Mouse (Mus musculus) kidney, adult 18-20 months (tissue): Measurements from ENCODE around the gene Slco1a1.
"Not testable (repeated sequence)": the region's sequence is repeated elsewhere in the genome, so short reads cannot be mapped to it uniquely, and the experiment has no call there.

Source experiments
- DNase-seq: peaks from one replicate; pipeline ENCODE4 v3.0.0; 2021

Gene Slco1a1

DNA sequence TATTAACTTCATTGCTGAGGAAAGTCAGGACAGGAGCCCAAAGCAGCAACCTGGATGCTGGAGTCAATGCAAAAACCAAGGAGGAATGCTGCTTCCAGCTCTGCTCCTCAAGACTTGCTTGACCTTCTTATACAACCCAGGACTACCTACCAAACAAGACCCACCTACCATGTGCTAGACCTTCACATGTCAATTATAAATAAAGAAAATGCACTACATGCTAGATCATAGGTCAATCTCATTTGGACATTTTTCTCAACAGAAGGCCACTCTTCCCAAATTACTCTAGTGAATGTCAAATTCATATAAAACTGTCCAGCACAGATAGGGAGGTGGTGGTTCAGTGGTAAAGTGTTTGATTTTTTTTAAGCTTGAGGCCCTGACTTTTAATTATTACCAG lies at the start of gene Slco1a1:
Gene Slco1a1, minus strand, starts transcription at position 101 of the 400 bp plus-strand sequence.
- DNase-seq: no peak

DNA sequence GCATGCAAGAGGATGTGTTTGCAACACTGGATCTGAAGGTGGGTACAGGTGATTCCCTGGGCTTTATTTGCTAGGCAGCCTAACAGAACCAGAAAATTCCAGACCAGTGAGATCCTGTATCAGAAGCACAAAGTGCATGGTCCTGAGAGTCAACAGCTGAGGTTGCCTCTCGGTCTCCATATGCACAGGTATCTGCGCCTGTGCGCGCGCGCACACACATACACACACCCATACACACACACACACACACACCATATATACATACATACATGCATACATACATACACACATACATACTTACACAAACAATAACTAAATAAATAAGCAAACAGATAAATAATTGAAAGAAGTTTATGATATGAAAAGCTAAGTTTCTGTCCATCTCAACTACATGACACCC lies 40.0 kb upstream of the Slco1a1 start:
- DNase-seq: no peak

DNA sequence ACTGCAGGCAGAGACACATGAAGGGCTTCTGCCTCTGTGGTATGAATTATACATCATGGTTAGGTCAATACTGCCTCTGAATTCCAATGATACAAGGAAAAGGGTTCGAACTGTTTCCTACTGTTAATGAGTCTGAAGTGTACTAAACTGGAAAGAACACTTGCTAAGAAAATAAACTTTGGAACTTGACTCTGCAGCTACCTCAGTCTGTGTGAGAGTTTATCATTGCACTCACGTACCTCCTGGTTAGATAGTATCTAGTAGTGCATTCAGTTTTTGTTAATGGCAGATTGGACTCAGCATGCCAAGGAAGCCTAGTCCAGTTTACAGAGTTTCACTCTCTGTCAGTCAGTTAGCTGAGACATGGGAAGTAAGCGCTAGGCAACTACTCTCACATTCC lies 37.9 kb upstream of the Slco1a1 start:
- no peak for DNase-seq

DNA sequence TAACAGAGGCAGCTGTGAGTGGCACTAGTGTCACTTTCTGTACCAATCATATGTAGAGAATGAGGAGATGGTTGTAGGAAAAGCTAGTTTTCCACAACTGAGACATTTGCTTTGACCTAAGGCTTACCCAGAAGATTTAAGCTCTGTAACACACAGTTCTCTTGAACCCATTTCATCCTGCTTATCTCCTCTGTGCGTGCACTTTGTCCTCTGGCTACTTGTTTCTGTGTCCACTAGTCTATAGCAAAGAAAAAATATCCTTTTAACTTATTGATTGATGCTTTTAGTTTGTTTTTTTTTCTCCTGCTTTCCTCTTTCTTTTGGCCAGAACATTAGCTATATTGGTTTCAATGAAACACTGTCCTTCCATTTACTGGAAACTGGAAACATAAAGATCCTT lies 15.7 kb upstream of the Slco1a1 start:
- no peak for DNase-seq

DNA sequence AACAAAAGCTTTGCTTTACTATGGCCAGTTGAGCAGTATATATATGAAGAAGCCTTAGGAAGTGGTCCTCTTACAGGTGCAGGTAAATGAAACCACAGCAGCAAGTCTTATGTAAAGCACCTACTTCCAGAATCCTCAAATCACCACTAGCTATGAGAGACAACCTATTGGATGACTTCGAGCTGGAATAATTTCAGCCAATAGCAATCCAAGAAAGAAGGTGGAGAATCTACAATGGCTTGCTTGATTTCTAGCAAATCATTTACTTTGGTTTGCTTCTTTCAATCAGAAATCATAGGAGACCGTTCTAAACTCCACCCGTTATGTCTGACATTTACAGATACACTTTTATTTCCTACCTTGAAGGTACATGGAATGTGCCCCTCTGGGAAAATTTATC lies 15.1 kb upstream of the Slco1a1 start:
- DNase-seq: no peak

DNA sequence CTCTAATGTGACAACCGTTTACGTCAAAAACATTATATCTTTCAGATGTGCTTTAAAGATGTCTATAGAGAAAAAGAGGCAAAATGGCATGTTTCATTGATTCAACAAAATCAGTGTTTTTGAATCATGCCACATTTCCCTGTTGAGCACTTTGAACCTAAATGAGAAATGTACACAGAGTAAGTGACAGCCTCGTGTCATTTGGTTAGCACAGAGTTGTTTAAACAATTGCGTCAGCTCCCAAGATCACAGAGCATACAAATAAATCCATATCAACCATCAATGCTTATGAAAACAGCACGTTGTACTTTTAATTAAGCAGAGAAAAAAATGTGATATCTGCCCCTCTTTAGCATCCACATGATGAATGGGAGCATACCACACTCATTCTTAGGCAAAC lies 13.7 kb upstream of the Slco1a1 start:
- no peak for DNase-seq

- no peak for DNase-seq
These were observed 6.3 kb downstream of the Slco1a1 start for GRCm38 (mm10) chr6:141940451-141940850.

- no peak for DNase-seq
These were observed 48.6 kb downstream of the Slco1a1 start for GRCm38 (mm10) chr6:141898197-141898596.

- DNase-seq: no peak
These were observed 57.0 kb downstream of the Slco1a1 start for GRCm38 (mm10) chr6:141889723-141890122.

GRCm38 (mm10) chr6:141888248-141888647 lies 58.5 kb downstream of the Slco1a1 start:
- no peak for DNase-seq

- no peak for DNase-seq
These were observed 64.2 kb downstream of the Slco1a1 start for GRCm38 (mm10) chr6:141882581-141882980.

DNA sequence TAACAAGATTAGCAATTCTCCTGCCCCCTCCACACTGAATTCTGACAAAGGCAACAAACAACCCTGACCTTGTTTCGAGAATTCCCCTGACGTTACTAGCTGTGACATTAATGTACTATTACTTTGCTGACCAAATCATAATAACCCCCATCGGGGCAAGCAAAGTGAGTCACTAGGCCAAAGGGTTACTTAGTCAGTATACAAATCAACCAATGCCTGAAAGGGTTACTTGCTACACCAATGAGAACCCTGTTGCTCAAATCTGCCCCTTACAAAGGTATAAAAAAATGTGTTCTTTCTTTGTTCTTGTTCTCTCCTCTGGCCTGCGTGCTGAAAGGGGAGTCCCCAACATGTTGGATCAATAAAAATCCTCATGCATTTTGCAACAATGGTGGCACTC lies 71.0 kb downstream of the Slco1a1 start:
- not testable (repeated sequence) for DNase-seq

DNA sequence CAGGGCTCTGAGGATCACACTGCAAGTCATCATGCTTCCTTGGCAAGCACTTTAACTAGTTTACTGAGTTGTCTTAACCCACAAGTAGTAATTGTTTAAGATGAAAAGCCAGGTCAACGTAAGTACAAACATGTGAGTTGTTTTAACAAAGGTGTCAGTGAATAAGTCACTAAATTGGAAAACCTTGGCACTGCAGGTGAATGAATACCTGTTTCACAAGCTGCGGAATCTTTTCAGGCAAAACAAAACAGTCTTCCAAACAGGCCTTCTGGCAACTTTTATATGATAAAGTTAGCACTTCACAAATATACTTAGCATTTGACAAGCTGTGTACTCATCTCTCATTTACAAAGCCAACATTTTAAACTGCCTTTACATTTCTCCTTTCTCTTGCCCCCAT lies 75.1 kb downstream of the Slco1a1 start:
- no peak for DNase-seq

DNA sequence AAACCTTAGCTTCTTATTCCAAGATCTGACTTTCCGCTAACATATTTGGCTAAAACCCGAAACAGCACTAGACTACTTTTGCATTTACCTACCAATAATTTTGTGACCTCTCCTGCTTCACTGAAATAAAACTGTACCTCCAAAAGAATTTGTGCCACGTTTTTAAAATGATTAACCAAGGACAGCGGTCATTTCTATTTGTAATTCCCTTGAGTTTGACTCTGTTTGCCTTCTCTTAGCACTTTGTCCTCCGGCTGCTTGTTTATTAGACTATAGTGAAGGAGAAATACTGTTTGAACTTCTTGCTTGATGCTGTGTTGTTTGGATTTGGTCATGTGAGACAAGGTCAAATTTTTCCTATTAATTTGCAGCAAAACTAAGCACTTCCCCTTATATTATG lies 78.0 kb downstream of the Slco1a1 start:
- DNase-seq: no peak

- no peak for DNase-seq
These were observed 80.7 kb downstream of the Slco1a1 start for GRCm38 (mm10) chr6:141866026-141866425.

DNA sequence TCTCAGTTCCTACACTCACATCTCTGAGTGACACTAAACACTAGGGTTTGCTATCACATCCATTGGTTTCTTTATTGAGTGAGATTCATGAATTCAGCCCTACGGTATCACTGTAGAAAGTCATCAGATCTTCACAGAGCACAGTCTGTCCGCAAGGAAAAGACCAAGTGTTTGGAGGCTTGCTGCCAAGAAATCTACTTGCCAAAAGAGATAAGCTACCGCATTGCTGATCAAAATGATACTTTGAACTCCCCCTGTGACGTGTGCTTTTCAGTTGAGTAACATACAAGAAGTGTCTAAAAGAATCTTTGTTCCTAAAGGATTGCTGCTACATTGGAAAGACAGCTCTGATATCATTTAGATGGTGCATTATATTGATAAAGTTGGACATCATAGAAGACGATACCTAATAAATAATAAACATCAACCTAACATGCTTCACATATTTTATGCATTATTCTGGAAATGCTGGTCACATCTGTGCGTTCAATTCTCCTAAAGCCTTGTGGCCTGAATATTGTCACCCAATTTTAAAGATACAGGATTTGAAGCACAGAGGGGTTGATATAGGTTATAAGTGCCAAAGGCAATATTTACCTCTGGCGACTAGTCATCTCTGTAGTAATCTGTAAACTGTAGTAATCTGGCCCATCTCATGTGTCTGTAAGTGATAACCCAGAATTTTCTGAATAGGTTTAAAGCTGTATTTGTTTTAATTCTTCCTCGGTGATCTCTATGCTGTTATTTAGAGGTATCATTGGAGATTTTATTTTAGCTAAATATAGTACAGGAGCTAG lies 88.8 kb downstream of the Slco1a1 start:
- DNase-seq: no peak
